Mouse (Mus musculus): ENCODE data around the gene Tmem183a. TPM values are rescaled to one million over a fixed set of nuclear protein-coding genes. Genes with fewer than 3 reads are reported as not detected.

The Tmem183a gene
- polyA plus RNA-seq, 1 experiment from 2014 or later = 54.0 TPM

Other genes with a start within 250 kb of the Tmem183a start
- 0.66 and 1.5 TPM in 2 replicates for gene Chil1, start 179.8 kb downstream of the Tmem183a start, polyA plus RNA-seq (2015; fragmentation: Nextera tagmentation; extraction: Ambion mirVana)
- gene Mybph, start 168.5 kb downstream of the Tmem183a start, polyA plus RNA-seq (2015; fragmentation: Nextera tagmentation; extraction: Ambion mirVana) = 0.67 and 2.1 TPM in 2 replicates
- gene Adora1, start 126.5 kb downstream of the Tmem183a start, polyA plus RNA-seq (2015; fragmentation: Nextera tagmentation; extraction: Ambion mirVana) = 8.3 and 9.0 TPM in 2 replicates
- gene Myog, start 72.0 kb downstream of the Tmem183a start, polyA plus RNA-seq (2015; fragmentation: Nextera tagmentation; extraction: Ambion mirVana) = 1.5 and 3.5 TPM in 2 replicates
- 10.9 and 12.6 TPM in 2 replicates for gene Ppfia4, start 29.1 kb downstream of the Tmem183a start, polyA plus RNA-seq (2015; fragmentation: Nextera tagmentation; extraction: Ambion mirVana)
- not detected in 2 replicates for gene 4933406M09Rik, start 24.0 kb upstream of the Tmem183a start, polyA plus RNA-seq (2015; fragmentation: Nextera tagmentation; extraction: Ambion mirVana)
- gene Cyb5r1, start 43.6 kb upstream of the Tmem183a start, polyA plus RNA-seq (2015; fragmentation: Nextera tagmentation; extraction: Ambion mirVana) = 37.8 and 44.7 TPM in 2 replicates
- 133 and 134 TPM in 2 replicates for gene Adipor1, start 53.4 kb upstream of the Tmem183a start, polyA plus RNA-seq (2015; fragmentation: Nextera tagmentation; extraction: Ambion mirVana)
- gene Klhl12, start 93.6 kb upstream of the Tmem183a start, polyA plus RNA-seq (2015; fragmentation: Nextera tagmentation; extraction: Ambion mirVana) = 15.9 and 19.9 TPM in 2 replicates
- 28.5 and 29.2 TPM in 2 replicates for gene Rabif, start 132.7 kb upstream of the Tmem183a start, polyA plus RNA-seq (2015; fragmentation: Nextera tagmentation; extraction: Ambion mirVana)
- gene Mgat4e, start 187.7 kb upstream of the Tmem183a start, polyA plus RNA-seq (2015; fragmentation: Nextera tagmentation; extraction: Ambion mirVana) = not detected in 2 replicates
- gene Kdm5b, start 198.2 kb upstream of the Tmem183a start, polyA plus RNA-seq (2015; fragmentation: Nextera tagmentation; extraction: Ambion mirVana) = 28.9 and 29.6 TPM in 2 replicates